Mouse (Mus musculus): ENCODE data around the gene Zan. TPM values are rescaled to one million over a fixed set of nuclear protein-coding genes. Genes with fewer than 3 reads are reported as not detected.
A peak's percentile ranks its signal among the peaks of the same experiment; 100 is the strongest.

Zan gene
- polyA plus RNA-seq, 1 experiment from 2014 or later: 0.15 TPM

DNA sequence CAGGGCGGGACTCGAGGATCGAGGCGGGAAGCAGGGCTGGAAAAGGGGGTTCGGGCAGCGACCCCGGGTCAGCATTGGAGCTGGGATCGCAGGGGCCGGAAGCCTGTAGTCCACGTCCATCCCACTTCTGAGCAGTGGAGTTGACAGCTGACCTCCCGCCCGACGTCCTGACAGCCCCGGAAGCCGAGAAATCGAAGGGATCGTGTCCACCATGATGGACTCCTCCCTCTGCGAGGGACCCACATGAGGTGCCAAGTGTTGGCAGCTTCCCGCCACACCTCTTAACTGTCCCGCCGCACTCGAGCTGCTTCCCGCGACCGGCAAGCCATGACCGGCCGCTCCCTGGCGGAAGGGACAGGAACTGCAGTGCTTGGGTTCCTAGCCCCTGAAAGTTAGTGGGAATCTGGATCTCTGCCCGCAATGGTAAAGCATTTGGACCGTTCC lies 25.8 kb upstream of the Zan start:
- H3K9me3 ChIP-seq (ENCODE audit: control insufficient read depth, low read length): no peaks in the 10 kb centered on the region
- H3K27ac ChIP-seq (ENCODE audit: low read length): peak overlapping the region; percentile 99
- peak overlapping the region; percentile 91 for H3K4me3 ChIP-seq (replicated peaks; ENCODE audit: low read length)
- ATAC-seq: peak; percentile 69
- peak overlapping the region; percentile 64 for H3K9ac ChIP-seq (replicated peaks; ENCODE audit: low read depth, low read length)
- peaks cover 3% of the 10 kb centered on the region; the same call in 1 of the 2 replicates for H3K27me3 ChIP-seq (replicated peaks; ENCODE audit: control insufficient read depth, insufficient read depth, low read length)
- no peaks in the 10 kb centered on the region for H3K36me3 ChIP-seq (ENCODE audit: control insufficient read depth, insufficient read depth)
- under 1% methylated on average over 29 of the region's 30 CpGs for WGBS
- H3K4me2 ChIP-seq (ENCODE audit: low read length): peak overlapping the region; percentile 62
- peaks cover 14% of the 10 kb centered on the region for H3K4me1 ChIP-seq (replicated peaks; ENCODE audit: control insufficient read depth, insufficient read depth, low read length)

DNA sequence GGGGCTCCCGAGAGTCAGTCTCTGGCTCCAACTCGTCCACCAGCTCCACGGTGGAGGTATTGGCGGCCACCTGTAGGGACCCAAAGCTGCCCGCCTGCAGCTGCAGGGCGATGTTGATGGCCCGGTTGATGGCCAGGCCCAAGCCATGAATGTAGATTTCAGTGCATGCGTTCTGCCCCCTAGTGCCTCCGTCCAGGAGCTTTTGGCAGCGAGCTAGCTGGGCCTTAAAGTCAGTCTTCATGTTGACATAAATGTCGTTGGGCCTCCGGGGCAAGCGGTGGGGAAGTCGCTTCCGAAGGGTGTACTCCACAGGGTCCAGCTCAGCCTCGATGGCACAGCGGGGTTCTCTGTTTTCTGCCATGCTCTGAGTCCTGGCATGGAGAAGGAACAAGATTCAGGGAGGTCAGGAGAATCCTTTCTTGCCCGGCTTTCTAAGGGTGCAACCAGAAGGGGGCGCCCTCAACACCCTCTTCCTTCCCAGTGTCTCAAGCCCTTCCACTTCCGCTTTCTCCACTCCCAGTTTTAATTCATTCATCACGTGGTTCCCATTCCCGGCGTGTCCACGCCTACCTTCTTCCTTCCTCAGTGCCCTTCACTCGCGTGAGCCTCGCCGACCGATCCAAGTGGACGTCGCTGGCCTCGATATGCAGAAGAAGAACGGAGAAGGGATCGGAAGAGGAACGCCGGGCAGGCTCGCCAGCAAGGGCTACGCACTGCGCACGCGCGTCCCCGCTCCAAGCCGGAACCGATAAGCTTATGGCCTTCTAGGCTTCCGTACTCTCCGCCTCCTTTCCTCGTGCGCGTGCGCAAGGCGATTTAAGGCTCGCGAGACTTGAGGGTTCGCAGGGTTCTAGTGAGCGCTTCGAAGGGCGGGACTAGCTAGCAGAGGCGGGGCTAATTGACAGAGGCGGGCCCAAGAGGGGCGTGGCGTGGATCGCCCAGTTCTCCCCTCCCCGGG lies 25.1 kb upstream of the Zan start, which contains the start of gene Pop7:
Gene Pop7, minus strand, starts transcription at position 810 of the 958 bp plus-strand sequence.
- ATAC-seq: peak; percentile 95
- Histone ChIP-seq H3K4me1 (replicated peaks; ENCODE audit: control insufficient read depth, insufficient read depth, low read length) (peaks cover 14% of the 10 kb centered on the region), H3K27me3 (replicated peaks; ENCODE audit: control insufficient read depth, insufficient read depth, low read length) (peaks cover 2% of the 10 kb centered on the region; the same call in 1 of the 2 replicates), H3K27ac (ENCODE audit: low read length) (peak within 1 kb of the TSS; percentile 99), H3K36me3 (ENCODE audit: control insufficient read depth, insufficient read depth) (no peaks in the 10 kb centered on the region), H3K4me3 (replicated peaks; ENCODE audit: low read length) (peak within 1 kb of the TSS; percentile 91), H3K9me3 (ENCODE audit: control insufficient read depth, low read length) (no peaks in the 10 kb centered on the region), H3K4me2 (ENCODE audit: low read length) (peak within 1 kb of the TSS; percentile 94), H3K9ac (replicated peaks; ENCODE audit: low read depth, low read length) (peak within 1 kb of the TSS; percentile 88)
- 2% methylated on average over 64 of the region's 64 CpGs for WGBS

GRCm38 (mm10) chr5:137500186-137500585 lies 23.3 kb upstream of the Zan start:
- Histone ChIP-seq H3K27ac (ENCODE audit: low read length) (no peak overlapping the region), H3K4me1 (replicated peaks; ENCODE audit: control insufficient read depth, insufficient read depth, low read length) (peaks cover 14% of the 10 kb centered on the region), H3K4me2 (ENCODE audit: low read length) (no peak overlapping the region), H3K36me3 (ENCODE audit: control insufficient read depth, insufficient read depth) (no peaks in the 10 kb centered on the region), H3K27me3 (replicated peaks; ENCODE audit: control insufficient read depth, insufficient read depth, low read length) (no peaks in the 10 kb centered on the region), H3K9ac (replicated peaks; ENCODE audit: low read depth, low read length) (no peak overlapping the region), H3K9me3 (ENCODE audit: control insufficient read depth, low read length) (no peaks in the 10 kb centered on the region), H3K4me3 (replicated peaks; ENCODE audit: low read length) (no peak overlapping the region)
- WGBS: 91% methylated on average over 7 of the region's 7 CpGs
- no peak for ATAC-seq

GRCm38 (mm10) chr5:137493831-137494230 lies 17.0 kb upstream of the Zan start:
- Histone ChIP-seq H3K36me3 (ENCODE audit: control insufficient read depth, insufficient read depth) (no peaks in the 10 kb centered on the region), H3K9me3 (ENCODE audit: control insufficient read depth, low read length) (no peaks in the 10 kb centered on the region), H3K4me1 (replicated peaks; ENCODE audit: control insufficient read depth, insufficient read depth, low read length) (no peaks in the 10 kb centered on the region), H3K4me2 (ENCODE audit: low read length) (no peak overlapping the region; the same call in 1 of the 2 replicates), H3K4me3 (replicated peaks; ENCODE audit: low read length) (no peak overlapping the region), H3K27ac (ENCODE audit: low read length) (no peak overlapping the region), H3K9ac (replicated peaks; ENCODE audit: low read depth, low read length) (no peak overlapping the region), H3K27me3 (replicated peaks; ENCODE audit: control insufficient read depth, insufficient read depth, low read length) (no peaks in the 10 kb centered on the region)
- WGBS: 77% methylated on average over 13 of the region's 13 CpGs
- no peak for ATAC-seq

DNA sequence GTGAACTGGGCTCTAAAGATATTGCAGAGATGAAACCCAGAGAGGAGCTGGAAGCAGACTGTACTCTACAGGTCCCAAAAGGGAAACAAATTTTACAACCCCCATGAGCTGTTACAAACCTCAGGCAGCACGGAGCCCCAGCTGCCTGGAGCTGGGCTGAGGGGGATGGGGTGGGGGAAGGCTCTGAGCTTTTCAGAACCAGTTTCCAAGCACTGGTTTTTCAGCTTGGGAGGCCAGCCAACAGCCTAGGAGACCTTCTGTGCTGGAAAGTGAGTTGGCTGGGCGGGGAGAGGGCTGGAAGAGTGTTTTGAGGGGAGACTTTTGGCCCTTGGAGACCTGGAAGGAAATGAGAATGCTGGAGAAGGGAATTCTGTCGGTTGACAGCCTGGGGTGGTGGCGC lies 14.7 kb upstream of the Zan start:
- no peaks in the 10 kb centered on the region for H3K27me3 ChIP-seq (replicated peaks; ENCODE audit: control insufficient read depth, insufficient read depth, low read length)
- ATAC-seq: no peak
- WGBS: 53% methylated on average over 4 of the region's 4 CpGs
- no peaks in the 10 kb centered on the region for H3K9me3 ChIP-seq (ENCODE audit: control insufficient read depth, low read length)
- H3K36me3 ChIP-seq (ENCODE audit: control insufficient read depth, insufficient read depth): no peaks in the 10 kb centered on the region
- no peak overlapping the region for H3K27ac ChIP-seq (ENCODE audit: low read length)
- H3K4me2 ChIP-seq (ENCODE audit: low read length): no peak overlapping the region
- no peaks in the 10 kb centered on the region for H3K4me1 ChIP-seq (replicated peaks; ENCODE audit: control insufficient read depth, insufficient read depth, low read length)
- H3K4me3 ChIP-seq (replicated peaks; ENCODE audit: low read length): no peak overlapping the region
- no peak overlapping the region for H3K9ac ChIP-seq (replicated peaks; ENCODE audit: low read depth, low read length)

DNA sequence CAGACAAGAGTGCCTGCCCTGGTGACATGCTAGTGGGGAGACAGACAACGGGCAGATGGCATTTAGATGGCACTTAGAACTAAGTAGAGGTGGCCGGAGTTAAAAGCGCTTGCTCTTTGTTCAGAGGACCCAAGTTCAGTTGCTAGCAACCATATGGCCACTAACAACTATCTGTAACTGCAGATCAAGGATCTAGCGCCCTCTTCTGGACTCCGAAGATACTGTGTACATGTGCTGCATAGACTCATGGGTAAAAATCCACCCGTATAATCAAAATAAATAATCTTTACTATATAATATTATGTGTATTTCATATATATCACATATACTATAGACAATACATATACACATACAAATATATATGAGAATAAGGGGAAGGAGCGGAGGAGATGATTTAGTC lies 10.8 kb upstream of the Zan start:
- Histone ChIP-seq H3K36me3 (ENCODE audit: control insufficient read depth, insufficient read depth) (no peaks in the 10 kb centered on the region), H3K4me1 (replicated peaks; ENCODE audit: control insufficient read depth, insufficient read depth, low read length) (peaks cover 7% of the 10 kb centered on the region; the same call in 1 of the 2 replicates), H3K9me3 (ENCODE audit: control insufficient read depth, low read length) (no peaks in the 10 kb centered on the region), H3K4me2 (ENCODE audit: low read length) (no peak overlapping the region), H3K4me3 (replicated peaks; ENCODE audit: low read length) (no peak overlapping the region), H3K9ac (replicated peaks; ENCODE audit: low read depth, low read length) (no peak overlapping the region), H3K27ac (ENCODE audit: low read length) (no peak overlapping the region), H3K27me3 (replicated peaks; ENCODE audit: control insufficient read depth, insufficient read depth, low read length) (peaks cover 11% of the 10 kb centered on the region)
- no peak for ATAC-seq
- 90% methylated on average over 7 of the region's 7 CpGs for WGBS

- Histone ChIP-seq H3K27me3 (replicated peaks; ENCODE audit: control insufficient read depth, insufficient read depth, low read length) (peaks cover 11% of the 10 kb centered on the region), H3K9ac (replicated peaks; ENCODE audit: low read depth, low read length) (no peak overlapping the region; the same call in 1 of the 2 replicates), H3K4me2 (ENCODE audit: low read length) (peak overlapping the region; percentile 43), H3K36me3 (ENCODE audit: control insufficient read depth, insufficient read depth) (no peaks in the 10 kb centered on the region), H3K4me3 (replicated peaks; ENCODE audit: low read length) (peak overlapping the region; percentile 10; the same call in 1 of the 2 replicates), H3K4me1 (replicated peaks; ENCODE audit: control insufficient read depth, insufficient read depth, low read length) (peaks cover 9% of the 10 kb centered on the region), H3K27ac (ENCODE audit: low read length) (no peak overlapping the region), H3K9me3 (ENCODE audit: control insufficient read depth, low read length) (no peaks in the 10 kb centered on the region)
- no peak for ATAC-seq
- 1% methylated on average over 17 of the region's 17 CpGs for WGBS
These were observed 8.9 kb upstream of the Zan start for GRCm38 (mm10) chr5:137485851-137486155.

- Histone ChIP-seq H3K9ac (replicated peaks; ENCODE audit: low read depth, low read length) (no peak overlapping the region; the same call in 1 of the 2 replicates), H3K4me3 (replicated peaks; ENCODE audit: low read length) (peak overlapping the region; percentile 10; the same call in 1 of the 2 replicates), H3K4me2 (ENCODE audit: low read length) (peak overlapping the region; percentile 43), H3K4me1 (replicated peaks; ENCODE audit: control insufficient read depth, insufficient read depth, low read length) (peaks cover 9% of the 10 kb centered on the region), H3K27me3 (replicated peaks; ENCODE audit: control insufficient read depth, insufficient read depth, low read length) (peaks cover 11% of the 10 kb centered on the region), H3K9me3 (ENCODE audit: control insufficient read depth, low read length) (no peaks in the 10 kb centered on the region), H3K27ac (ENCODE audit: low read length) (no peak overlapping the region), H3K36me3 (ENCODE audit: control insufficient read depth, insufficient read depth) (no peaks in the 10 kb centered on the region)
- no peak for ATAC-seq
- 6% methylated on average over 30 of the region's 30 CpGs for WGBS
These were observed 8.4 kb upstream of the Zan start for GRCm38 (mm10) chr5:137485071-137485850.

- Histone ChIP-seq H3K27ac (ENCODE audit: low read length) (no peak overlapping the region), H3K27me3 (replicated peaks; ENCODE audit: control insufficient read depth, insufficient read depth, low read length) (peaks cover 11% of the 10 kb centered on the region), H3K4me2 (ENCODE audit: low read length) (no peak overlapping the region), H3K9ac (replicated peaks; ENCODE audit: low read depth, low read length) (no peak overlapping the region), H3K9me3 (ENCODE audit: control insufficient read depth, low read length) (no peaks in the 10 kb centered on the region), H3K36me3 (ENCODE audit: control insufficient read depth, insufficient read depth) (no peaks in the 10 kb centered on the region), H3K4me3 (replicated peaks; ENCODE audit: low read length) (no peak overlapping the region), H3K4me1 (replicated peaks; ENCODE audit: control insufficient read depth, insufficient read depth, low read length) (peaks cover 9% of the 10 kb centered on the region)
- no peak for ATAC-seq
- WGBS: 13% methylated on average over 8 of the region's 8 CpGs
These were observed 5.0 kb upstream of the Zan start for GRCm38 (mm10) chr5:137481897-137482296.
